Mouse (Mus musculus) granulocyte monocyte progenitor cell, adult 5-6 weeks (primary cell): ENCODE data around the gene Galt. TPM values are rescaled to one million over a fixed set of nuclear protein-coding genes. Genes with fewer than 3 reads are reported as not detected.
A peak's percentile ranks its signal among the peaks of the same experiment; 100 is the strongest.

Source experiments
- ATAC-seq: replicated peaks from 2 replicates; pipeline ENCODE4 v1.8.0; 2016; ENCODE audit warnings: mild to moderate bottlenecking, moderate TSS enrichment, inconsistent platforms; ENCODE audit not compliant: poor library complexity, severe bottlenecking
- total RNA-seq, 2 experiments: library from RNA; stranded (forward) in 1 of 2; stranded (reverse) in 1 of 2; fragments of 200-712, 200-1000 nt in 1 of 2; fragments of >200 nt in 1 of 2; fragmentation: Nextera tagmentation in 1 of 2; gene quantifications; 2 replicates each; pipeline ENCODE4 v1.2.3; 2014 to 2017

The Galt gene
- total RNA-seq (2014; fragmentation: Nextera tagmentation) (26.7 and 27.2 TPM in 2 replicates), total RNA-seq (2017) (33.0 and 39.2 TPM in 2 replicates)

- ATAC-seq, result peak; percentile 24
These were observed at the start of gene Galt for GRCm38 (mm10) chr4:41754797-41755337. TSS of gene Galt (plus strand) at chr4:41755228.

GRCm38 (mm10) chr4:41705922-41706754 is 48.9 kb upstream of the Galt start:
- no peak for ATAC-seq

GRCm38 (mm10) chr4:41707011-41707535 is 48.0 kb upstream of the Galt start:
- ATAC-seq, result peak; percentile 75

DNA sequence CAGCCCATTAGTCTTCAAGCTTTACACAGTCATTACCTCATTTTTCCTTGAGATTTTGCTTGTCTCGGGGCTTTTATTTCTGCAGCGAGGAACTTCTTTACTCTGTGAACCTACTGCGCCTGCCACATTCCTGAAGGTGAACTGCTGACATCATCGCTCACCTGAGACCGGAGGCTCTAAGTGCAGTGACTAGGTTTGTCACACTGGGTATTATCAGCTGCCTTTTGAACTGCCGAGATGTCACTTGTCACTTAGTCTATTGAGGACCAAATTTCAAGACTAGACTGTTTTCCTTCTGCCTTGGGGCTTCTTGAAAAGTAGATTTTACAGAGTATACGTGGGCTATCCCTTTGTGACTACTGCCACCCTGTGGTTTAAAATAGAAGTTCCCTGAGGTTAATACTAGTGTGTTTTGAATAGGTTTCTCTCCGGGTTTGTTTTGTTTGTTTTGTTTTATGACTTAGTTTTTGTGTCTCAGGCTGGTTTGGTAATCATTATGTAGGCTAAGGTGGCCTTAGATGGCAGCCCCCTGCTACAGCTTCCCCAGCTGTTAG is 46.8 kb upstream of the Galt start:
- ATAC-seq, result no peak; the same call in 1 of the 2 replicates

- no peak for ATAC-seq
These were observed 44.8 kb upstream of the Galt start for GRCm38 (mm10) chr4:41710229-41710628.

- no peak for ATAC-seq
These were observed 43.2 kb upstream of the Galt start for GRCm38 (mm10) chr4:41711705-41712375.

- no peak for ATAC-seq
These were observed 42.4 kb upstream of the Galt start for GRCm38 (mm10) chr4:41712421-41713196.

DNA sequence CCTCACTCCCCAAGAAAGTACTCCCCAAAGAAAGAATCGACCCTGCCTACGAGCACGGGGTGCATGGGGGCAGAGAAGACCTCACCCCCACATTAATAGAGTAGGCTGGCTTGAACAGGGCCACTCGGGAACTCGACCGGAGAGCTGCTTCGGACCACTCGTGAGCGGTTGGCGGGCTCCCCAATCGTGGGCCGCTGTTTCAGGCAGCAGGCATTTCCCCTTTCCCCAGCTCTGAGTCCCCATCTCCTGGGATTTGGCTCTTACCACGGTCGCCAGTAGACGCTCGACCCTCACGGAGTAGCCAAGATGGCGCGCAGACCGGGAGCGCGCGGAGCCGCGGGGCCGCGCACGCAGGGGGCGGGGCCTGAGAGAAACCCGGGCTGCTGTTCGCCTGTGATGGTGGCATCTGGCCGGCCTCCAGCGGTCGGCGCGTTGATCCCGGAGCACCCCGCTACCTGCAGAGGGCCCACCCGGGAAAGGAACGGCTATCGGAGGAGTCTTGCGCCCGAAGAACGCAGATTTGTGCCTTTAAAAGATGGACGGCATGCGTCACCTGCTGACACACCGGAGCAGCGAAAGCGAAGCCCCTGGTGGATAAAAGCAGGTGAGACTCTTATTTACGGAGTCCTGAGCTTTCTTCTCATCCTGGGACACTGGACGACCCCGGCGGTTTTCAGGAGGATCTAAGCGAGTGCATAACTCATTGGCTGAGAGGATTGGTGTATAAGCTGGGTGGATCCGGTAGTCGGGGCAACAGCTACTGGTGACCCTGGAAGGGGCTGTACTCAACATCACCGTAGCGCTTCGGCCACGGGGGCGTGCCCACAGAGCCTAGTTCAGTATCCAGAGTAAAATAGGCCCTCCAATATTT is 41.6 kb upstream of the Galt start, which contains the start of gene Rpp25l:
Rpp25l (minus strand) TSS at position 338 of the 871 bp plus-strand sequence.
- peak; percentile 75 for ATAC-seq

GRCm38 (mm10) chr4:41714276-41714675 is 40.8 kb upstream of the Galt start:
- peak; percentile 48 for ATAC-seq

GRCm38 (mm10) chr4:41715082-41715481 is 39.9 kb upstream of the Galt start:
- ATAC-seq, result no peak

- 0 out of 2 replicates have a peak, but pooled peaks have one; percentile 25 for ATAC-seq
These were observed 39.4 kb upstream of the Galt start for GRCm38 (mm10) chr4:41715596-41715995.

- no peak for ATAC-seq
These were observed 38.2 kb upstream of the Galt start for GRCm38 (mm10) chr4:41716834-41717233.

GRCm38 (mm10) chr4:41722918-41723351 is 32.1 kb upstream of the Galt start, which contains the start of gene Dctn3:
TSS of gene Dctn3 (minus strand) at chr4:41723170.
- peak; percentile 98 for ATAC-seq

- ATAC-seq, result no peak
These were observed 28.0 kb upstream of the Galt start for GRCm38 (mm10) chr4:41726826-41727621.

GRCm38 (mm10) chr4:41731052-41731765 is 23.8 kb upstream of the Galt start, which contains the start of gene Arid3c:
TSS of gene Arid3c (minus strand) at chr4:41731142.
- peak; percentile 83 for ATAC-seq

DNA sequence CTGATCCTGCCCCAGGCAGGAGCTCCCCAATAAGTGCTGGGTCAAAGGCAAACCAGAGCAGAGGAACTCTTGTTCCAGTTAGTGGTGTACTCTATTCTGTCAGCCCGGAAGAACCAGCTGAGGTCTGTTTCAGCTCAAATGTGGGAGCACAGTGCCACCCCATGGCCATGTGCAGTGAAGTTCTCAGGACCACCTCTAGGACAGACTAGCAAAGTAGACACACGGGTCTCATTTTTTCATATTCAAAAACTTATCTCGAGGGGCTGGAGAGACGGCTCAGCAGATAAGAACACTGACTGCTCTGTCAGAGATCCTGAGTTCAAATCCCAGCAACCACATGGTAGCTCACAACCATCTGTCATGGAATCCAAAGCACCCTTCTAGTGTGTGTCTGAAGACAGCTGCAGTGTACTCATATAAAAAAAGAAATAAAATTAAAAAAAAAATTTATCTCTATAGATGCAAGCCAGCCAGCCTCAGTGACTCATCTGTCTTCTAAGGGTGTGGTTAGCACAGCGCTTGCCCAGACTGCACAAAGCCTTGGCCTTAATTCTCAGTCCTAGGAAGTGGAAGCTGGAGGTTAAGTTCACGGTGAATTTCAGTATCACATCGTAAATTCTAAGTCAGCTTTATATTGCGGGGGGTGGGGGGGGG is 17.3 kb upstream of the Galt start:
- peak; percentile 48 for ATAC-seq

GRCm38 (mm10) chr4:41738256-41738603 is 16.8 kb upstream of the Galt start:
- peak; percentile 15; the same call in 1 of the 2 replicates for ATAC-seq
